Mouse (Mus musculus) gastrocnemius, adult 8-10 months (tissue): Measurements from ENCODE around the gene Nrgn. TPM values are rescaled to one million over a fixed set of nuclear protein-coding genes. Genes with fewer than 3 reads are reported as not detected.
A peak's percentile ranks its signal among the peaks of the same experiment; 100 is the strongest.

Source experiments
- DNase-seq, 2 experiments: peaks; one replicate each; pipeline ENCODE4 v3.0.0; 2022; ENCODE audit warnings: low spot score in 2 of 2
- total RNA-seq, 4 experiments: library from RNA; stranded (reverse); gene quantifications; 2 replicates each; pipeline ENCODE4 v1.2.4; 2022

The Nrgn gene
- total RNA-seq, 4 experiments from 2014 or later, result 0.44 to 0.67 (median 0.55) TPM

GRCm38 (mm10) chr9:37554838-37555748 lies 2.4 kb upstream of the Nrgn start, which contains the start of gene Siae:
Gene Siae, plus strand, starts transcription at chr9:37555698.
- DNase-seq, result no peak

GRCm38 (mm10) chr9:37554279-37554678 lies 1.6 kb upstream of the Nrgn start:
- no peak for DNase-seq

GRCm38 (mm10) chr9:37551751-37552531 lies 763 bp downstream of the Nrgn start:
- DNase-seq, result no peak

- no peak for DNase-seq
Observed at GRCm38 (mm10) chr9:37550435-37550834, 2.3 kb downstream of the Nrgn start.

GRCm38 (mm10) chr9:37546889-37547288 lies 5.8 kb downstream of the Nrgn start:
- no peak for DNase-seq

GRCm38 (mm10) chr9:37545847-37546452 lies 6.8 kb downstream of the Nrgn start:
- no peak for DNase-seq

GRCm38 (mm10) chr9:37545166-37545610 lies 7.5 kb downstream of the Nrgn start:
- no peak for DNase-seq

- peak in 1 of 2 experiments; percentile 44 for DNase-seq
Observed at GRCm38 (mm10) chr9:37544447-37545165, 8.1 kb downstream of the Nrgn start.

- no peak for DNase-seq
Observed at GRCm38 (mm10) chr9:37543869-37544440, 8.7 kb downstream of the Nrgn start.

GRCm38 (mm10) chr9:37541851-37542642 lies 10.7 kb downstream of the Nrgn start:
- DNase-seq, result no peak

GRCm38 (mm10) chr9:37540701-37541575 lies 11.8 kb downstream of the Nrgn start:
- no peak for DNase-seq

GRCm38 (mm10) chr9:37540226-37540625 lies 12.5 kb downstream of the Nrgn start:
- DNase-seq, result no peak

- no peak for DNase-seq
Observed at GRCm38 (mm10) chr9:37539170-37540025, 13.3 kb downstream of the Nrgn start, which contains the start of gene Vsig2. Gene Vsig2, plus strand, starts transcription at chr9:37539255.

- no peak for DNase-seq
Observed at GRCm38 (mm10) chr9:37537658-37538250, 14.9 kb downstream of the Nrgn start.

GRCm38 (mm10) chr9:37536851-37537250 lies 15.9 kb downstream of the Nrgn start:
- DNase-seq, result no peak

- DNase-seq, result no peak
Observed at GRCm38 (mm10) chr9:37530888-37531705, 21.6 kb downstream of the Nrgn start.
